Mouse (Mus musculus) cerebellum, adult 2 months (tissue): ENCODE measurements around the gene Cst11.

Experiments used
- CTCF ChIP-seq: fragments of 200-500 bp; IDR thresholded peaks from 2 replicates; pipeline ENCODE4 v1.5.1; 2011; ENCODE audit warnings: low read depth, mild to moderate bottlenecking, control low read depth, low read length, moderate library complexity, borderline replicate concordance; ENCODE audit not compliant: insufficient read depth
- POLR2A ChIP-seq: fragments of 200-500 bp; IDR thresholded peaks from 2 replicates; pipeline ENCODE4 v1.6.1; 2011; ENCODE audit warnings: low read length, control low read depth, borderline replicate concordance; ENCODE audit not compliant: insufficient read depth

- TF ChIP-seq CTCF (no peak), POLR2A (no peak)
Observed at GRCm38 (mm10) chr2:148754310-148754846, 16.9 kb downstream of the Cst11 start.
